Mouse (Mus musculus) myocyte (in vitro differentiated cells): ENCODE measurements at regions not wholly inside any gene's neighbourhood (a gene's known extent, or its start where the extent isn't known, plus 50 kb on each side); places are given as distances from the start of the nearest gene placed in this dataset.

Experiments used
- H3K27me3 ChIP-seq: one replicate; pipeline ENCODE4 v1.6.1; 2011; ENCODE audit not compliant: control insufficient read depth, insufficient read depth, insufficient read length
- H3K36me3 ChIP-seq: one replicate; pipeline ENCODE4 v1.6.1; 2011; ENCODE audit not compliant: control insufficient read depth, insufficient read depth
- H3K4me2 ChIP-seq: one replicate; pipeline ENCODE4 v1.6.1; 2011; ENCODE audit warnings: low read depth, control low read depth
- H3K4me3 ChIP-seq: one replicate; pipeline ENCODE4 v1.5.1; 2011; ENCODE audit warnings: mild to moderate bottlenecking, control low read depth, moderate library complexity
- H3K79me2 ChIP-seq: one replicate; pipeline ENCODE4 v1.6.1; 2011; ENCODE audit not compliant: control insufficient read depth, insufficient read depth
- H3ac ChIP-seq: one replicate; pipeline ENCODE4 v1.6.1; 2011; ENCODE audit not compliant: control insufficient read depth, insufficient read length
- CEBPB ChIP-seq: IDR thresholded peaks from 2 replicates; pipeline ENCODE4 v1.6.1; 2011; ENCODE audit warnings: mild to moderate bottlenecking, moderate library complexity; ENCODE audit not compliant: poor library complexity, insufficient read depth, severe bottlenecking
- E2F4 ChIP-seq: IDR thresholded peaks from one replicate; pipeline ENCODE4 v1.6.1; 2011; ENCODE audit warnings: mild to moderate bottlenecking, control low read depth, moderate library complexity; ENCODE audit not compliant: insufficient read depth
- MAX ChIP-seq: IDR thresholded peaks from one replicate; pipeline ENCODE4 v1.6.1; 2011; ENCODE audit warnings: low read depth, mild to moderate bottlenecking, control low read depth
- MYOD1 ChIP-seq, 3 experiments: IDR thresholded peaks; one replicate each; pipeline ENCODE4 v1.6.1; 2011; ENCODE audit warnings: control low read depth in 2 of 3, low read depth in 2 of 3, mild to moderate bottlenecking in 2 of 3, moderate library complexity in 1 of 3; ENCODE audit not compliant: insufficient read length in 2 of 3, control insufficient read depth in 1 of 3
- MYOG ChIP-seq, 3 experiments: IDR thresholded peaks; one replicate each; pipeline ENCODE4 v1.6.1; 2011; ENCODE audit warnings: control low read depth in 2 of 3, low read depth in 2 of 3, mild to moderate bottlenecking in 2 of 3; ENCODE audit not compliant: insufficient read length in 2 of 3, control insufficient read depth in 1 of 3, insufficient read depth in 1 of 3
- POLR2A ChIP-seq: IDR thresholded peaks from one replicate; pipeline ENCODE4 v1.6.1; 2011; ENCODE audit warnings: low read depth, mild to moderate bottlenecking, control low read depth, moderate library complexity; ENCODE audit not compliant: insufficient read length
- POLR2AphosphoS2 ChIP-seq: IDR thresholded peaks from one replicate; pipeline ENCODE4 v1.6.1; 2011; ENCODE audit warnings: low read depth, control low read depth; ENCODE audit not compliant: insufficient read length
- REST ChIP-seq: IDR thresholded peaks from one replicate; pipeline ENCODE4 v1.6.1; 2011; ENCODE audit warnings: mild to moderate bottlenecking, control low read depth, moderate library complexity; ENCODE audit not compliant: insufficient read depth, insufficient read length
- SRF ChIP-seq: IDR thresholded peaks from one replicate; pipeline ENCODE4 v1.6.1; 2011; ENCODE audit warnings: low read depth; ENCODE audit not compliant: control insufficient read depth, insufficient read length
- TCF12 ChIP-seq: IDR thresholded peaks from one replicate; pipeline ENCODE4 v1.6.1; 2011; ENCODE audit warnings: mild to moderate bottlenecking, control low read depth; ENCODE audit not compliant: poor library complexity, insufficient read depth, severe bottlenecking
- TCF3 ChIP-seq: IDR thresholded peaks from one replicate; pipeline ENCODE4 v1.6.1; 2011; ENCODE audit warnings: low read depth, control low read depth; ENCODE audit not compliant: insufficient read length
- USF1 ChIP-seq: IDR thresholded peaks from one replicate; pipeline ENCODE4 v1.6.1; 2011; ENCODE audit warnings: low read depth, mild to moderate bottlenecking, control low read depth, moderate library complexity

- H3K79me2 ChIP-seq: no peaks in the 10 kb centered on the region
- H3K27me3 ChIP-seq: no peaks in the 10 kb centered on the region
- no peaks in the 10 kb centered on the region for H3K36me3 ChIP-seq
- no peak overlapping the region for H3ac ChIP-seq
- no peak overlapping the region for H3K4me3 ChIP-seq
- H3K4me2 ChIP-seq: peak overlapping the region; percentile 25
- TF ChIP-seq TCF3: no peak
- no peak for TF ChIP-seq MYOG (IDR thresholded peaks at IDR 0.05; ENCODE audit: control insufficient read depth in 1 of 3, insufficient read depth in 1 of 3, insufficient read length in 2 of 3, low read depth in 2 of 3)
- peak in 1 of 3 experiments; percentile 16 for TF ChIP-seq MYOD1 (IDR thresholded peaks at IDR 0.05; ENCODE audit: control insufficient read depth in 1 of 3, insufficient read length in 2 of 3, low read depth in 2 of 3)
Observed at GRCm38 (mm10) chr3:52630209-52630608, 362.1 kb downstream of the Foxo1 start.

- TF ChIP-seq POLR2AphosphoS2 (no peak), E2F4 (no peak), USF1 (no peak), REST (no peak), MAX (no peak), MYOD1 (IDR thresholded peaks at IDR 0.05; ENCODE audit: control insufficient read depth in 1 of 3, insufficient read length in 2 of 3, low read depth in 2 of 3) (no peak), SRF (no peak), POLR2A (no peak), MYOG (IDR thresholded peaks at IDR 0.05; ENCODE audit: control insufficient read depth in 1 of 3, insufficient read depth in 1 of 3, insufficient read length in 2 of 3, low read depth in 2 of 3) (no peak)
- H3K4me3 ChIP-seq: no peak overlapping the region
- no peak overlapping the region for H3K4me2 ChIP-seq
- H3K36me3 ChIP-seq: no peaks in the 10 kb centered on the region
- H3K27me3 ChIP-seq: no peaks in the 10 kb centered on the region
- no peaks in the 10 kb centered on the region for H3K79me2 ChIP-seq
- H3ac ChIP-seq: no peak overlapping the region
Observed at GRCm38 (mm10) chr3:52625125-52625524, 357.0 kb downstream of the Foxo1 start.

GRCm38 (mm10) chr3:52622530-52622929 lies 354.4 kb downstream of the Foxo1 start:
- no peaks in the 10 kb centered on the region for H3K27me3 ChIP-seq
- TF ChIP-seq POLR2AphosphoS2 (no peak), SRF (no peak), E2F4 (no peak), TCF3 (no peak), USF1 (no peak), POLR2A (no peak), MYOG (IDR thresholded peaks at IDR 0.05; ENCODE audit: control insufficient read depth in 1 of 3, insufficient read depth in 1 of 3, insufficient read length in 2 of 3, low read depth in 2 of 3) (no peak), MAX (no peak), MYOD1 (IDR thresholded peaks at IDR 0.05; ENCODE audit: control insufficient read depth in 1 of 3, insufficient read length in 2 of 3, low read depth in 2 of 3) (no peak), REST (no peak), CEBPB (no peak), TCF12 (no peak)
- no peaks in the 10 kb centered on the region for H3K79me2 ChIP-seq
- no peak overlapping the region for H3K4me2 ChIP-seq
- no peaks in the 10 kb centered on the region for H3K36me3 ChIP-seq
- H3K4me3 ChIP-seq: no peak overlapping the region
- H3ac ChIP-seq: no peak overlapping the region

- no peak overlapping the region for H3K4me3 ChIP-seq
- H3K4me2 ChIP-seq: no peak overlapping the region
- no peaks in the 10 kb centered on the region for H3K27me3 ChIP-seq
- H3ac ChIP-seq: no peak overlapping the region
- H3K79me2 ChIP-seq: no peaks in the 10 kb centered on the region
- no peak for TF ChIP-seq POLR2A
- TF ChIP-seq TCF3: no peak
- TF ChIP-seq REST: no peak
- TF ChIP-seq MYOG (IDR thresholded peaks at IDR 0.05; ENCODE audit: control insufficient read depth in 1 of 3, insufficient read depth in 1 of 3, insufficient read length in 2 of 3, low read depth in 2 of 3): no peak
- TF ChIP-seq E2F4: no peak
- no peaks in the 10 kb centered on the region for H3K36me3 ChIP-seq
Observed at GRCm38 (mm10) chr3:52621936-52622335, 353.8 kb downstream of the Foxo1 start.

- H3K79me2 ChIP-seq: no peaks in the 10 kb centered on the region
- no peaks in the 10 kb centered on the region for H3K27me3 ChIP-seq
- H3ac ChIP-seq: no peak overlapping the region
- H3K4me2 ChIP-seq: no peak overlapping the region
- H3K4me3 ChIP-seq: no peak overlapping the region
- no peaks in the 10 kb centered on the region for H3K36me3 ChIP-seq
- no peak for TF ChIP-seq POLR2AphosphoS2
- TF ChIP-seq POLR2A: no peak
- TF ChIP-seq USF1: no peak
- no peak for TF ChIP-seq MYOG (IDR thresholded peaks at IDR 0.05; ENCODE audit: control insufficient read depth in 1 of 3, insufficient read depth in 1 of 3, insufficient read length in 2 of 3, low read depth in 2 of 3)
- no peak for TF ChIP-seq E2F4
Observed at GRCm38 (mm10) chr3:52618925-52619224, 350.7 kb downstream of the Foxo1 start.
